Mouse (Mus musculus) limb, embryonic 14.5 days (tissue): ENCODE results near the gene Tpst1. TPM values are rescaled to one million over a fixed set of nuclear protein-coding genes. Genes with fewer than 3 reads are reported as not detected.
A peak's percentile ranks its signal among the peaks of the same experiment; 100 is the strongest.

Experiments used
- ATAC-seq: fragments of 200-750 bp; cut with Nextera tagmentation; 2 replicates; pipeline ENCODE4 v1.8.0; 2017; ENCODE audit warnings: low read depth, moderate number of reproducible peaks, moderate TSS enrichment; ENCODE audit not compliant: low FRiP score
- DNase-seq: peaks from one replicate; pipeline ENCODE4 v3.0.0-alpha.2; 2015; ENCODE audit warnings: low spot score
- H3K27ac ChIP-seq: fragments of 300-500 bp; sonication (generic); replicated peaks from 2 replicates; pipeline ENCODE4 v1.5.1; 2014; ENCODE audit warnings: low read depth, mild to moderate bottlenecking, low read length, moderate library complexity, mixed read lengths
- H3K27me3 ChIP-seq: fragments of 300-500 bp; sonication (generic); 2 replicates; pipeline ENCODE4 v1.6.1; 2014; ENCODE audit warnings: low read length, mixed read lengths; ENCODE audit not compliant: control insufficient read depth, insufficient read depth
- H3K36me3 ChIP-seq: fragments of 300-500 bp; sonication (generic); 2 replicates; pipeline ENCODE4 v1.6.1; 2014; ENCODE audit warnings: mild to moderate bottlenecking, low read length, moderate library complexity, mixed read lengths; ENCODE audit not compliant: control insufficient read depth, insufficient read depth
- H3K4me1 ChIP-seq: fragments of 300-500 bp; sonication (generic); 2 replicates; pipeline ENCODE4 v1.6.1; 2014; ENCODE audit warnings: antibody characterized with exemption, low read length, mixed read lengths; ENCODE audit not compliant: control insufficient read depth, insufficient read depth
- H3K4me2 ChIP-seq: fragments of 300-500 bp; sonication (generic); replicated peaks from 2 replicates; pipeline ENCODE4 v1.6.1; 2014; ENCODE audit warnings: low read depth, mild to moderate bottlenecking, low read length, moderate library complexity; ENCODE audit not compliant: severe bottlenecking
- H3K4me3 ChIP-seq: fragments of 300-500 bp; sonication (generic); replicated peaks from 2 replicates; pipeline ENCODE4 v1.5.1; 2014; ENCODE audit warnings: low read length
- H3K9ac ChIP-seq: fragments of 300-500 bp; sonication (generic); 2 replicates; pipeline ENCODE4 v1.6.1; 2014; ENCODE audit warnings: mild to moderate bottlenecking, low read depth, low read length, moderate library complexity; ENCODE audit not compliant: severe bottlenecking
- H3K9me3 ChIP-seq: fragments of 300-500 bp; sonication (generic); 2 replicates; pipeline ENCODE4 v1.6.1; 2016; ENCODE audit warnings: low read length; ENCODE audit not compliant: control insufficient read depth
- POLR2A ChIP-seq: fragments of 200-500 bp; IDR thresholded peaks from 2 replicates; pipeline ENCODE4 v1.8.0; 2012; ENCODE audit warnings: inconsistent platforms, mild to moderate bottlenecking, moderate library complexity, borderline replicate concordance; ENCODE audit not compliant: insufficient read depth, insufficient read length; ENCODE audit errors: extremely low read depth
- WGBS: fragments of 180-500 bp; shearing (Covaris S2); extraction: QIAGEN DNeasy Blood & Tissue Kit; methylation state at CpG from one replicate; pipeline ENCODE4 v1.1.7; 2014; 5-methylcytosine and 5-hydroxymethylcytosine counted together
- polyA plus RNA-seq, 2 experiments: library from polyadenylated mRNA; depleted of rRNA in 1 of 2; stranded (reverse) in 1 of 2; unstranded in 1 of 2; fragments of >200 nt; fragmentation: Nextera tagmentation in 1 of 2; extraction: Ambion mirVana in 1 of 2; gene quantifications; 2 replicates each; pipeline versions ENCODE4 v1.2.1 to v1.2.3; 2012 to 2014

The Tpst1 gene
- polyA plus RNA-seq, 2 experiments, result 68.2 to 114 TPM

DNA sequence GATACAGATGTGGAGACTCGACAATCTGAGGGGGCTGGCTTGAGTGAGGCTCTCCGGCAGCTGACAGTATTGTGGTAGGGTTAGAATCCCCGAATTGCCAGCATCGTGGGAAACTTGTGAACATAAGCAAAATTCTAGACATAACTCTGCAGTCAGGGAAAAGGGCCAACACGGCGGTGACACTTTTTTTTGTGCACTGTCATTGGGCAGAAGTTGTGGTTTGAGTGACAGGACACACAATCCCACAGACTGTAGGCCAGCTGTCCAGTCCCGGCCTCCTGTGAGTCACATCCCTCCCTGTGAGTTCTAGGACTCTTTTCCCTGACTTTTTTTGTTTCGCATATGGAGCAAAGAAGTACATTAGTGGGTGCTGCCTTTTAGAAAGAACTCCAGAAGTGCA is 72.8 kb downstream of the Tpst1 start:
- no peak for DNase-seq
- Histone ChIP-seq H3K27ac (no peak overlapping the region), H3K27me3 (no peaks in the 10 kb centered on the region), H3K4me3 (0 out of 2 replicates have a peak overlapping the region, but pooled peaks have one; percentile 65), H3K9me3 (no peaks in the 10 kb centered on the region), H3K9ac (peak overlapping the region; percentile 16; the same call in 1 of the 2 replicates), H3K4me1 (peaks cover 14% of the 10 kb centered on the region), H3K36me3 (0 out of 2 replicates have a peak, but pooled peaks cover 7% of the 10 kb centered on the region), H3K4me2 (peak overlapping the region; percentile 91; the same call in 1 of the 2 replicates)
- no peak for TF ChIP-seq POLR2A
- no peak for ATAC-seq
- 88% methylated on average over 8 of the region's 8 CpGs for WGBS

DNA sequence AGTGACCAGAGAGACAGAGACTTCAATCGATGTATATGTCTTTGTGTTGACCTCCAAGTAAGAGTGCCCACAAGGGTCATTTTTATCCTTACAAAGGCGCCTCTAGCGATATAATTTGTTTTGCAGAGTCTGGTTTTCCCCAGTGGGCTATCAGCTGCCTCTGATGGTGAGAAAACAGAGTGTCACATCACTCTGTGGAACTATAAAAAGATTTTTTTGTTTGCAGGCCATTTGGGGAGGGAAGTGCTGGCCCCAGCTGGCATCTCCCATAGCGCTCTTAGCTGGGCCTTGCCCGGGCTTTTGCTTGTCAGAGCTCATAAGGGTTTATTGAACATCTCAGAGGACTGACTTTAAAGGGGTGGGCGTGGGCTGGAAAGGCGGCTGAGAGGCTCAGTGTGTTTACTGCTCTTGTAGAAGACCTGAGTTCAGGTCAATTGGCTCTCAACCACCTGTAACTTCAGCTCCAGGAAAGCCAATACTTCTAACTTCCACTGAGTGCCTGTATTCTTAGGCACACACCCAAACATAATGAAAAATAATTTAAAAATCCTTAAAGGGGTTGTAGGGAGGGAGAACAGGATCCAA is 76.7 kb downstream of the Tpst1 start:
- no peak for TF ChIP-seq POLR2A
- Histone ChIP-seq H3K27me3 (no peaks in the 10 kb centered on the region), H3K4me1 (peaks cover 10% of the 10 kb centered on the region), H3K9me3 (no peaks in the 10 kb centered on the region), H3K9ac (no peak overlapping the region), H3K27ac (no peak overlapping the region), H3K4me2 (no peak overlapping the region), H3K36me3 (peaks cover 28% of the 10 kb centered on the region), H3K4me3 (no peak overlapping the region)
- WGBS, result 62% methylated on average over 7 of the region's 7 CpGs
- ATAC-seq (no peak), DNase-seq (no peak)

DNA sequence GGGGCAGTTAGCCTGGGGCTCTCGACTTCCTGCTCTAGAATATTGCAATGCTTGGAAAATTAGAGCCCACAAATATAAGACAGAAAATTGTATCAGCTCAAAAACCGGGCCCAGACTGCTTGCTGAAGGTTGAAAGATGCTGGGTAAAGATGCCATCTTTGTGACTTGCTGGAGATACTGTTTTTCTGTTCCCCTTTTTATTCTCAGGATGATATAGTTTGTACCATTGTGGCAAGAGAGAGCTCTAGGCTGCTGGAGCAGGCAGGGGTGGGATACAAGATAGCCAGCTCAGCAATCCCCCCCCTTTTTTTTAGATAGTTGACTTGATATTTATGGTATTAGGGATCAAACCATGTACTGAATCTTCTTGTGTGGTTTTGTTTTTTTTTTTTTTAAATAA is 81.2 kb downstream of the Tpst1 start:
- DNase-seq, result no peak
- WGBS, result 72% methylated on average over 2 of the region's 2 CpGs

DNA sequence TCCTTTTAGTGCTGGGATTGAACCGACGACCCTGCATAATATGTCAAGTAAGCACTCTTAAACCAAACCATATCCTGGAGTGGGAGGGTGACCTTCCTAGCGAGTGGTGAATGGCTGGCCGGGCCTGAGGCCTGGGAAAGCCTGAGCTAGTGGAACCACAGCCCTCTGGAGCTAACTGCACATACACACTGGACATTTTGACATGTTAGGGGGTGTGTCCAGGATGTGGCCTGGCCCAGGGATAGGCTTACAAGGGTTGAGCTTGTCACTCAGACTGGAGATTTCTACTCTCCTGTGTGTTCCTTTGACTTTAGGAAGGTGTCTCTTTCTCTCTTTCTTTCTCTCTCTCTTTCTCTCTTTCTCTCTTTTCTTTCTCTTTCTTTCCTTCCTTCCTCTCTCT is 85.4 kb downstream of the Tpst1 start:
- Histone ChIP-seq H3K9me3 (no peaks in the 10 kb centered on the region), H3K4me2 (no peak overlapping the region)
- DNase-seq, result no peak

More for the DNA sequence above, 81.2 kb downstream of the Tpst1 start:
- H3K36me3 ChIP-seq, result peaks cover 25% of the 10 kb centered on the region
- TF ChIP-seq POLR2A, result no peak
- no peak overlapping the region for H3K4me3 ChIP-seq
- H3K9ac ChIP-seq, result no peak overlapping the region
- H3K9me3 ChIP-seq, result no peaks in the 10 kb centered on the region
- H3K27ac ChIP-seq, result no peak overlapping the region
- no peaks in the 10 kb centered on the region for H3K4me1 ChIP-seq
- no peaks in the 10 kb centered on the region for H3K27me3 ChIP-seq
- no peak overlapping the region for H3K4me2 ChIP-seq
- no peak for ATAC-seq

DNA sequence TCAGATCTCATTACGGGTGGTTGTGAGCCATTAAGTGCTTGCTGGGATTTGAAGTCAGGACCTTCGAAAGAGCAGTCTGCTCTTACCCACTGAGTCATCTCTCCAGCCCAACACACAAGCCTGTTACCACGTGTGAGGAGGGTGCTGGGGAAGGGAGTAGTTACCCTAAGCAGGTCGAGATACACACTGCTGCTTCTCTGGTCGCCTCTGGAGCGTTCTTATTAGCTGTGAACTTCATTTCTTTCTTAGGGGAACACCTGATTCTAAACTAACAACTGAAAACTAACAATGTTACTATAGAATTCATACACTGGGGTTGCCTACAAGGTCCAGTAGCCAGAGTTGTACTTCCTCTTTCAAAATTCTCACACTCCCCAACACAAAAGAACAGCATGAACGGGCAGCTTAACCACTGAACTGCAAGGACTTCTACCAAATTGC is 86.7 kb downstream of the Tpst1 start:
- no peak overlapping the region for H3K27ac ChIP-seq
- 0 out of 2 replicates have a peak, but pooled peaks cover 4% of the 10 kb centered on the region for H3K36me3 ChIP-seq
- no peaks in the 10 kb centered on the region for H3K27me3 ChIP-seq
- TF ChIP-seq POLR2A, result no peak
- no peak overlapping the region for H3K9ac ChIP-seq
- no peak overlapping the region for H3K4me2 ChIP-seq
- no peak for ATAC-seq
- H3K9me3 ChIP-seq, result no peaks in the 10 kb centered on the region
- H3K4me1 ChIP-seq, result no peaks in the 10 kb centered on the region
- WGBS, result 68% methylated on average over 7 of the region's 7 CpGs
- no peak overlapping the region for H3K4me3 ChIP-seq
- no peak for DNase-seq

More for the DNA sequence above, 85.4 kb downstream of the Tpst1 start:
- Histone ChIP-seq H3K27ac (no peak overlapping the region), H3K9ac (no peak overlapping the region), H3K36me3 (0 out of 2 replicates have a peak, but pooled peaks cover 4% of the 10 kb centered on the region), H3K4me1 (no peaks in the 10 kb centered on the region), H3K4me3 (no peak overlapping the region), H3K27me3 (no peaks in the 10 kb centered on the region)
- 74% methylated on average over 4 of the region's 4 CpGs for WGBS
- no peak for TF ChIP-seq POLR2A
- ATAC-seq, result no peak
